Mouse (Mus musculus): ENCODE data around the gene Llph.
"Not testable (repeated sequence)": the region's sequence is repeated elsewhere in the genome, so short reads cannot be mapped to it uniquely, and the experiment has no call there.

Llph gene

DNA sequence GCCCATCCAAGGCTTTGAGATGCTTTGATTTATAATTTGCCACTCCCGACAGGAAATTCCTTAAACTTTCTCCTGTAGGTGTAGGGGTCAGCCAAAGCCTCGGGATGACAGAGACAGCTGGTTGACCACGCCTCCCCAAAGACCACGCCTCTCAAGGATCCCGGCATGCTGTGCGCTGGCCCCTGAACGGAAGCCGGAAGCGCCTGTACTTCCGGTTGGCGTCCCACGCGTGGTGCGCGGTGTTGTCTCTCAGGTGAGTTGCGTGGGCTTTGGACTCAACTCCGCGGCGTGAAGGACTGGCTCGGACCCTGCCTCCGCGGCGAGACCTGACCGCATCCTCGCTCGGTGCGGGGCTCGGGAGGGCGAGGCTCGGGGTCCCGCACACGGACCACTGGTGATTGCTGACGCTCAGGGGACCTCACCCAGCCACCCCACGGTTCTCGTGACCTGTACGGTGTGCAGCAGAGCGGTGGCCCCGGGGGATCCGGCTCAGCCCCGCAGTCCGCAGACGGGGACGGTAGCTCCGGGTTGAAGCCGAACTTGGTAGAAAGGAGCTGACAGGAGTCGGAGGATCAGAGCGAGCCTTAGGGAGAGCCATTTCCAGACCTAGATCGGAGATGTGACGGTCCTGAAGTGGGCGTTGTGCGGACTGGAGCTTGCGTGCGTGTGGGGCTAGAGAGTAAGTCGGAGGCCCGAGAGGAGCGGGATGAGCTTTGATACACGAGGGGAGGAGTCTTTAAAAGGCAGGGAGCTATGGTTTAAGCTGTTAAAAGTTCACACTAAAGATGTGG, at the start of gene Llph:
Llph (plus strand) TSS at position 200 of the 791 bp plus-strand sequence.
- peak; percentile 82 for DNase-seq (ENCODE audit: low spot score)

DNA sequence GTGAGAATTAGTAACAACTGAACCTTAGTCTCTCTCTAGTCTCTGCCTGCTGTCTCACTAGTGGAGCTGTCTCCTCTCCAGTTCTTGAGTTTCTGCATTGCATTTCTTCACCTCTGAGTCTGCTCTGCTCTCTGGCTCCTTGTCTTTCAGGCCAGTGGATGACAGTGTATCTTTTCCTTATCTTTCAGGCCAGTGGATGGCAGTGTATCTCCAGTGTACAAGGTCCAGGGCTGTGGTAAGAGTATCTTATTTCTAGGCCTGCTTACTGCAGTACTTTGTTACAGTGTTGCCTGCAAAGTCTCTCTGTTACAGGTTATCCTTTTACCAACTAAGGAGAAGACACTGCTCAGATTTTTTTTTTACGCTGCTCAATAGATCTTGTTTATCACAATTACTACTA, 44.0 kb upstream of the Llph start:
- DNase-seq (ENCODE audit: low spot score) = peak; percentile 36

DNA sequence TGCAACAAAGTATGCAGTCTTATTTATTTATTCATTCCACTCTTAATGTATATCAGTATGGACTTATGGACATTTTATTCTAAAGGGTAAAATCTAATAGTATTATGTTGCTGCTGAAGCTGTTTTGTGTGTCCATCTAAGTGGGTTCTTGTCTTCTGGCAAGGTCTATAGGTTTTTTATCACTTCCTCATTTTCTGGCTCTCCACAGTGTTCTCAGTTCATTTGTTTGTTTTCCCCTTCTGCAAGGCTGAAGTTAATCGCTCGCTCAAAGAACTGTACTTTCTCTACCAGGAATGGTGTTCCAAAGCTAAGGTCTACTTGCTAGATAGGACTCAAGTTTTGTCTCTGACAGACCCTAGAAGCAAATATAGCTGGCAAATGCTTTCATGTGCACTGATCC, 43.5 kb upstream of the Llph start:
- no peak for DNase-seq (ENCODE audit: low spot score)

DNA sequence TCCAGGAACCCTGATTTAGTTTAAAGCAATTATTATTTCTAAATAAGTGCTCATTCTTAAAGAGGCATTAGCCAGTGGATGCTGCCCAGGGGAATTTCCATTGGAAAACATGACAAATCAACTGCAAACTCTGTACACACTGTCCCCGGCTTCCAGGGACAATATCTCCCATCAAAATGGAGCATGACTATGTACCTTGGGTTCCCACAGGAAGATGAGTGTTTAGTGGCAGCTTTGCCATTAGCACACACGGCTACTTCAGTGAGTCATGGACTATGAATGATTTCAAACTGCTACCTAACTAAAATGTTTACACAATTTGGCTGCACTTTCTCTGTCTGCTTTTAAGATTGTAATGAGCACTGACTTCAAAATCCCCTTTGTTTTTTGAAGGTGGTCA, 38.4 kb upstream of the Llph start:
- DNase-seq (ENCODE audit: low spot score) = no peak

DNA sequence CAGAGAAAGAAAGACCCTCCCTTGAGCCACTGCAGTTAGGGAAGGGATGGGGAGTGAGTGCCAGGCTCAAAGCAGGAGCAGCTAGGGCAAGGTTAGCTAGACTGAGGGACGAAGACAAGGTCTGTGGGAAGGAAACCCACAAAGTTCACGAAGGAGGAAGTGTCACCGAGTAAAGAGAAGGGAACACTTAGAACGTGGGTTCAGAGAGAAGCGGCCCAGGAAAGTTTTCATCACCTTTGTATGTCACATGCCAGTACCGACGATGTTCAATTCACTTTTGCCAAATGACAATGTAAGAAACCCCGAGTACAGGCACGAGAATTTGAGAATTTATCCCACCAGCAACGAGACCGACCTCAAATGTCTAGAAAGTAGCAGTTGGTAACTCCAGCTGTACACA, 37.6 kb upstream of the Llph start:
- DNase-seq (ENCODE audit: low spot score) = peak; percentile 11

DNA sequence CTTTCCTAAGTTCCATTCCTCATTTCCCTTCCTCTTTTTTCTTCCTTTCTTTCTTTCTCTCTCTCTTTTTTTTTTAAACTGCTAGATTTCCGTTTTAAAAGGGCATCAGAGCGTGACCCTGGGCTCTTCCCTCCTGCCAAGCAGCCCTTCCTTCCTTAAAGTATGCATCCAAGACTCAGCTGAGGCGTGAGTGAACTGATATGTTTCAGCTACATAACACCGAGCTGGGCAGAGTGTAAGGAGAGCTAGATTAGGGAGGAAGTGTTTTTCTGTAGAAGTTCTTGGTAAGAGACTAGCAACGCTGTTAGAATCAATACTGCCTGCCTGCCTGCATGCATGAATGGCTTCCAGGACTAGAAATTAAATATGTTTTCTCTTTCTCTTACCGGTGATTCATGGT, 37.1 kb upstream of the Llph start:
- no peak for DNase-seq (ENCODE audit: low spot score)

DNA sequence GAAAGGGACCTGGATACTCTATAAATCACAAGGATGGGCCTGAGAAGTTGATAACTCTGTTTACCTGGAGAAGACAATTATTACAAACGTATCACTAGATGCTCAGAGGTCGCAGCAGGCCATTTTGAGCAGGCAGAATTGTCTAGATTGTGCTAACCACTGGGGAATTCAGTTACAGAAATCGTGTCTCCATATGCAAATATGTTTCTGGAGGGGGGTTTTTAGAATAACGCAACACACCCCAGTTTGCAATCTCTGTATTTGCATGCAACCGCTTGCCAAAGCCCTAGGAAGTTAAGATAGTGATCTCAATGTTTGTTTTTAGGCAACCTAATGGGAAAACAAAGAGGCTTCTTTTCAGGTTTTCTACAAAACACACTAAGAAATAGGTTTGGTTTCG, 35.7 kb upstream of the Llph start:
- no peak for DNase-seq (ENCODE audit: low spot score)

DNA sequence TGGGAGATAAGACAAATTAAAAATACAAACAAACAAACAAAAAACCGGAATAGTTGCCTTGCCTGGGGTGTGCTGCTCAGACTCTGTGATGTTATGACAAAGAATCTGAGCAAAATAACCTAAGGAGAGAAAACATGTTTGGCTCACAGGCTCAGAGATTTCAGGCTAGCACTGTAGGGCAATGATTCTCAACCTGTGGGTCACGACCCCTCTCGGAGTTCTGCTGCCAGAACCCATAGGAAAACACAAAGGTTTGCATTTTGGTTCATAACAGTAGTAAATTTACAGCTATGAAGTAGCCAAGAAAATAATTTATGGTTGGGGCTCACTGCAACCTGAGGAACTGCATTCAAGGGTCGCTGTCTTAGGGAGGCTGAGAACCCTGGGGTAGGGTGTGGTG, 34.6 kb upstream of the Llph start:
- DNase-seq (ENCODE audit: low spot score) = no peak

DNA sequence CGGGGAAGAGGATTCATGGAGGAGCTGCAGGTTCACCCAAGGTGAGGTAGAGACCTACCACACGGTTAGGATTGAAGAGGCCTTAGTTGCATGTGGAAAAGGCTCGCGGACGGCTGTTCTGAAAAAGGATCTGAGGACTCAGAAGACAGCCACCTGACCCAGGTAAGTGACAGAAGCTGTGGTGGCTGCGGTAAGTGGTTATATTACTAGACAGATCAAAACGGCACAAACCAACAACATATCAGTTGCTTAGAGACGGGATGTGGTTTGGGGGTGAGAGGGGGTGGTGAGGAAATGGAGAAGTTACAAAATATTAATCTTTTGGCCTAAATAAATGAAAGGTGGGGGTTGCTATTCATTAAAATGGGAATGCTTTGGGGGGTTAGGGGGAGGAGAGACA, 33.6 kb upstream of the Llph start:
- peak; percentile 83 for DNase-seq (ENCODE audit: low spot score)

DNA sequence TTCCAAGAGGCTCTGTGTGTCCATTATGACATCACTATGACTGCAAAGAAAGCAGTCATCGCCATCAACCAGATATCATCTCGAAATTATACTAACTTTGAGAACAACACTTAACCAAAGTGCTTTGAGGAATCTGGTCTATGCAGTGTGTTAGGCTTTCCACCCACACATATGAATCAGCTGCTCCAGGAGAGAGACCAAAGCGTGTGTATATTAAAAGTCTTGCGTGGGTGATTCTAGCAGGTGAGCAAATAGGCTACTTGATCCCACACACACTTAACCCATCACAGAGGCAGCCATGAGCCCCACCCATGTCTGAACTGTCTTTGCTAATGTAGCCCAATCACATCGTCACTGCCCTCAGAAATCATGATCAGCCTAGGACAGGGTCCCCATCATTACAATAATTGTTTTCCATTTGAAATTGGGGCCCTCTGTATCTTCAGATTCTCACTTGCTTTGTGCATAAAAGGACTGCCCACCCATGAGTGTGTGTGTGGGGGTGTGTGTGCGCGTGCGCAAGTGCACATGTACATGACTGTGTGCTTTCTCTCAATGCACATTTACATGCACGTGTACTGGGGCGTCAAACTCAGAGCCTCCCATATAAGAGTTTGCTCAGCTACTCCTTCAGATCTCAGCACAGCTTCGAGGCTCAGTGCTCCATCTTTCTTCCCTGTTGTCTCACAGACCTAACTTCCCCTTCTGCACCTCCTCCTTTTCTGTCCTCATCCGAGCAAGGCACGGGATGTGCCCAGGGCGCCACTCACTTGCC, 29.6 kb upstream of the Llph start:
- no peak for DNase-seq (ENCODE audit: low spot score)

DNA sequence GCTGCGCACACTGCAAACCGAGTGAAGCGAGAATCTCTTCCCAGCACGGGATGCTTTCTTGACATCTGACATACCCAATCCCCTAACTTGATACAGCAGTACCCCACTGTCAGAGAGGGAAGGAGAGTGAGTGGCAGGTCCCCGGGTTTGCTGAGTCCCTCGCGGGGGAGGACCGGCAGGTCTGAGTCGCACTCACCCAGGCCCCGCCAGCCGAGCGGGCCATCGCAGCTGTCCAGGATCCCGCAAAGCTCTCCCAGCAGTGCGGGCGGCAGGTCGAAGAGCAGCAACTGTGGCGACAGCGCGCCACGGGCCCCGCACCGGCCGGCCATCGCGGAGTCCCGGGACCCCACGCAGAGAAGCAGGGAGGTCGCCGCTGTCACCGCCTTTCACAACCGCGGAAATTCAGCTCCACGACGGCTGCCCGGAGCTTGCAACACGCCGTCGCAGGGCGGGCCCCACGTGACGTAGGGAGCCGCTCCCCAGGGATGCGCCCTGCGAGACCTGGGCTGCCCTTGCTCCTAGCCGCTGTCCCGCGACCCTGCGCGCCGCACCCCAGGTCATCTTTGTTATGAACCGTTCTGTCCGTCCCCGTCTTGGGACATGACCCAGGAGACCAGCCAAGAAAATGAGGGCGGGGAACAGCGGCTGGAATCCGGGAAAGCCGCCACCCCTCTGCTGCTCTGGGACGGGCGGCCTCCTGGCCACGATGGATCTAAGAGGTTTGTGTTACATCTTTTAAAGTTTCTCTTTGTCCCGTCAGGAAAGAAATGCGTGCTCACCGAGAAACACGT, 25.5 kb upstream of the Llph start, which contains the start of gene Tmbim4:
Tmbim4 (plus strand) TSS at position 460 of the 791 bp plus-strand sequence.
- peak; percentile 44 for DNase-seq (ENCODE audit: low spot score)

DNA sequence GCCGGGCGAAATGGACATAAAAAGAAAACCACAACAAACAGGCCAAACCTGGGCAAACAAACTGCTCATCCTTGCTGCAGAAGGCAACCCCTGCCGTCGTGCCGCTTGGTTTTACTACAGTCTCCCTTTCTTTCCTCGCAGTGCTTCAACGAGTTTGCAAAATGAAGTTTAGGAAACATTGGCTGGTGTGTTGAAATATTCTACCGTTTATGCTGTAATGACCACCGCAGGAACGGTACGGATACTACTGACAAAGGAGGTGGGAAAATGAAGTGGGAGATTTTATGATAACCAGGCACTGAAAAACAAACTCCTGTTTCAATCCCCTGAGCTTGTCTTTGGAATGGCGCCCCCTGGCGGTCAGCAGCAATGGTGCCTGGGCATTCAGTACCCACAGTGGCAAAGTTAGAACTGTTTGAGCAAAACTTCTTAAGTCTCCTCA, 24.9 kb upstream of the Llph start, which contains the start of gene Irak3:
Irak3 (minus strand) TSS at position 170 of the 442 bp plus-strand sequence.
- DNase-seq (ENCODE audit: low spot score) = peak; percentile 76

DNA sequence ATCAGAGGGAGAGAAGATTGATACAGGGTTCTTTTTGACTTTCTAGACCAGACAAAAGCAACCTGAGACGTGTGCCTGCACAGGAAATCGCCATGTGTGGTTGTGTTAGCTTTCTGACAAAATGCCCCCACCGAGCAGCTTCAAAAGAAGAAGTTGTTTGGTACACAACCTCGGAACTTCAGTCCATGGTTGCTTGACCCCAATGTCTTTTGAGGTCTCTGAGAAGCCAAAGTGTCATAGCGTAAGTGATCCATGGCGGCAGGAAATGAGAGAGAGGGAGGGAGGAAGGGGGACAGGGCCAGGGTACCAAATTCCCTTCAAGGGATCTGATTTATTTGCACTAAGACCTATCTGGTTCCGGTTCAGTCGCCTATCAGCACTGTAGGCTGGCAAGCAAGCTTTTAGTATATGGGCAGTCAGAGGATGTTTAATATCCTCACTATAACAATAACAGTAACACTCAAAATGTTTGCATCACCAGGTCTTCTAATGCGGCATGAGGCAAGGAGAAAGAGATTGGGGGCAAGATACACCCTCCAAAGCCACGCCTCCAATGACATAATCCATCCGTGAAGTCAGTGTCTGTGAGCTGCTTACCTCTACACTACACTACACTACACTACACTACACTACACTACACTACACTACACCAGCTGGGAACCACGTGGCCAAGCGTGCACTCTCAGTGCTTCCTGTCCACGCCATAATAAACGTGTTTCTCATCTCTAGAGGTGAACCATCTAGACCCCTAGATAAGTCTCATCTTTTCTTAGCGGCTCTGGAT, 24.2 kb upstream of the Llph start:
- no peak for DNase-seq (ENCODE audit: low spot score)

DNA sequence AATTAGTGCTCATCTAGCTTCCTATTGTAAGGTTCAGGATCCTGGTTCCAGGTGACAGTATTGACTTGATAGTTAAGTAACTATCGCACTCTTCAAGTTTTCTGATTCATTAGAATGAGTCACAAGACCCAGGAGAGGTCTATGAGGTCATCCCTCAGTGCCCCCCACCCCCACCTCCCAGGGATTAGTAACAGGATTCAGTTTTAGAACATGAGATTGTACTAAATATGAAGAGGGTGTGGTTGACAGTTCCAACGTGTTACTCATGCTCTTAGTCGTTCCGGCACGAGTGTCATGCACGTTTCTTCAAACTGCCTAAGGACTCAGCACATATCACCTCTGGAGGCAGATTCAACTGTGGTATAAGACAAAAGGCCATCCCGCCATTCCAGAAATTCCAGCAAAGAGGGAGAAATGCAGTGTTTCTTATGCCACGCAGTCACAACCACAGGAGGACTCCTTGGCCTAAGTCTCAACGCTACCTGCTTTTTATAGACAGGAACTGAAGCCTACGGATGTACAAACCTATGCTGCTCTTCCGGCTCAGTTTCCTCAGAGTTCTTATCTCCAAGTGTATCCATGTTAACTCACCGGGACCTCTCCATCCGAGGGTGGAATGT, 22.2 kb upstream of the Llph start:
- no peak for DNase-seq (ENCODE audit: low spot score)

DNA sequence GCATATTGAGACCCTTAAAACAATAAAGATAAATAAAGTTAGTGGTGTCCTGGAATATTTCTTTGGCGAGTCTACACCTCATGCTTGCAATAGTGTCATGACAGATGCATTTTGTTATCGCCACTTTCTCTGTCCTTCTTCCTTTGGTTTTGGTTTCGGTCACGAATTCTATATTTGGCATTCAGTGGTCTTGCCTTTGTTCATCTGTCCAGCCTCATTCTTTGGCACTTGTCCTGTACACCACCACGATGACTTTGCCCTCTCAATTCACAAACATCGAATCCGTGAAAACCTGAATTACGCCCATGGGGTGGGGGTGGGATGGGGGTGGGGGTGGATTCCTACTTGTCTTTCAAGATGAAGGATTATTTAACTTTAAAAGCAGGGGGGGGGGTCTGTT, 18.9 kb upstream of the Llph start:
- DNase-seq (ENCODE audit: low spot score) = no peak

DNA sequence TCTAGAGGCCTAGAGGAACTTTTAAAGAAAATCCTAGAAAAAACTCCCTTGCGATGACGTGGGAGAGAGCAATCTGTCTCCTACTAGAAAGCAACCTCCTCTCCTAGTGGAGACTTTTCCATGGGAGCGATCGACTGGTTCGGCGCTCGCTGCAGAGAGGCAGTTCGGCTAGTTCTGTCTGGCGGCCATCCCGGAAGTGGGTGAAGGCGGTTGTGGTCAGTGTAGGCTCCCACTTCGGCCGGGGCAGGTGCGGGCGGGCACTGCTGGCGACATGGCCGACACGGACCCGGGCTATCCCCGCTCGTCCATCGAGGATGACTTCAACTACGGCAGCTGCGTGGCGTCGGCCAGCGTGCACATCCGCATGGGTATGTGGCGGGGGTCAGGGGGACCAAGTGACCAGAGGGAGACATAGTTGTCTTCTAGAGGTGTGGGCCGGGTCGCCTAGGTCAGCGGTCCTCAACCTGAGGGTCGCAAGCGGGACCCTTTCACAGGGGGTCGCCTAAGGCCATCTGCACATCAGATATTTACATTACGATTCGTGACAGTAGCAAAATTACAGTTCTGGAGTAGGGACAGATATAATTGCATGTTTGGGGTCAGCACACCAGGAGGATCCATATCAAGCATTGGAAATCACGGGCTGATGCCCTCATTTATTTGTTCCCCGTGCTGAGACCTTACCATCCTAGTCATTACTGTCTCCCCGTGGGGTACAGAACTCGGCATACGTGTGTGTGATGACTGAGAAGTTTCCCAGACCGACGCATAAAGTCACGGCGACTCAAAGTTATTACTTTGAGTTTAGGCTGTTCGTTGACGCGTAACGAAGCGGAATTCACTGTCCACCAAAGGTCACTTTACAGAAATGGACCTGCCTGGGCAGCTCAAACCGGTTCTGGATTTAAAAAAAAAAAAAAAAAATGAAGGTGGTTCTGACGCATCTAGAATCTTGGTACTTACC, 18.0 kb upstream of the Llph start:
- DNase-seq (ENCODE audit: low spot score) = peak; percentile 25

DNA sequence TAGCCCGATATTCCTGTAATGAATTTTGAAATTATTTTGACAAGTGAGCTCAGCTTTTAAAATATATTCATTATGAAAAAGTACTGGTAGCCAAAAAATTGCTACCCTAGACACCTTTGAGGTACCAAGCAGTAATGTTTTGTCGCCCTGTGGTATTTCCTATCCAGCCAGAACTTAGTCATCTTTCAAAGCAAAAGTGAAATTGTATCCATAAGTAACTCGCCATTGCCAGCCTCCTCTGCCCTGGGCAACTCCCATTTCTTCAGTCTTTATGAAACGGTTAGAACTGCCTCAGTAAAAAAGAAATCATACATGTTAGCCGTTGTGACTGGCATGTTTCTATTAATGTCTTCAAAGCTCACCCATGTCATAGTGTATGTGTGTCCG, 17.3 kb upstream of the Llph start:
- DNase-seq (ENCODE audit: low spot score) = peak; percentile 30

DNA sequence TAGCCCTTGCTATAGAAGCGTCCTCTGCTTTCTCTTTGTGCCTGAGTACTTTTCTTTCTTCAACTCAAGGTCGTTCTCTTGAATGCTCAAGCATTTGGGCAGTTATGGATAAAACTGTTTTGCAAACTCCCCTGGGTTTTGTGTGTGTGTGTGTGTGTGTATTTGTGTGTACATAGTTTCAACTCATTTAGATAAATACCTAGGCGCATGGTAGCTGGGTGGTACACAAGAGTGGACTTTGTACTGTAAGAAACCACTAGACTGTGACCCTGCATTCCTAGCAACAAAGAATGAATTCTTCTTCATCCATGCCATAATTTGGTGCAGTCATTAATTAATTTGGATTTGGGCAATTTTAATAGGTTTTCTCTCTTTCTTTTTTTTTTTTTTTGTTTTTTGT, 16.8 kb upstream of the Llph start:
- DNase-seq (ENCODE audit: low spot score) = no peak

DNA sequence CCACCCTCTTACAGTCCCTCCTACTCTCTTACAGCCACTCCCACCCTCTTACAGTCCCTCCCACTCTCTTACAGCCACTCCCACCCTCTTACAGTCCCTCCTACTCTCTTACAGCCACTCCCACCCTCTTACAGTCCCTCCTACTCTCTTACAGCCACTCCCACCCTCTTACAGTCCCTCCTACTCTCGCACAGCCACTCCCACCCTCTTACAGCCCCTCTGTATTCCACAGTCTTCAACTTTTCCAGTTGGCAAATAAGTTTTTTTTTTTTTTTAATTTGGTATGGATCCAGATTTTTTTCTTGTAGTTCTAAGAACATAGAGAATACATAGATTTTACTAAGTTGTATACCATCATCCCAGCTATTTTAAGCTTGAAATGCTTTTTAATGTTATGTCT, 9.8 kb upstream of the Llph start:
- DNase-seq (ENCODE audit: low spot score) = not testable (repeated sequence)

DNA sequence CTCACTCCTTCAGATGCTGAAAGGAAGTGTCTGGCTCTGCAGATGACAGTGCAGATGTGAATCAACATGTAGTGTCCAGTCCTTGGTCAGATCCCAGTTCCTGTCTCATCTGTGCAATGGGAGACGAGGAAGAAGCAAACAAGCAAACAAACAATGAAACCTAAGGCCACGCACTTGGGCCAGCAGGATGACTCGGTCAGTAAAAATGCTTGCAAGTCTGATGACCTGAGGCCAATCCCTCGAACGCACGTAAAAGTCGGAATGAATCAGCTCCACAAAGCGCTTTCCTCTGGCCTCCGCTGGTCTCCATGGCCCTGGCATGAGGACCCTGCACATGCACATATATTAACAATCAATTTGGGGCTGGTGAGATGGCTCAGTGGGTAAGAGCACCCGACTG, 7.9 kb upstream of the Llph start:
- no peak for DNase-seq (ENCODE audit: low spot score)

Data from T-cell, adult 2 months (primary cell).